Mouse (Mus musculus): ENCODE results near the gene Mcpt2.
"Not testable (repeated sequence)": the region's sequence is repeated elsewhere in the genome, so short reads cannot be mapped to it uniquely, and the experiment has no call there.

Gene Mcpt2

DNA sequence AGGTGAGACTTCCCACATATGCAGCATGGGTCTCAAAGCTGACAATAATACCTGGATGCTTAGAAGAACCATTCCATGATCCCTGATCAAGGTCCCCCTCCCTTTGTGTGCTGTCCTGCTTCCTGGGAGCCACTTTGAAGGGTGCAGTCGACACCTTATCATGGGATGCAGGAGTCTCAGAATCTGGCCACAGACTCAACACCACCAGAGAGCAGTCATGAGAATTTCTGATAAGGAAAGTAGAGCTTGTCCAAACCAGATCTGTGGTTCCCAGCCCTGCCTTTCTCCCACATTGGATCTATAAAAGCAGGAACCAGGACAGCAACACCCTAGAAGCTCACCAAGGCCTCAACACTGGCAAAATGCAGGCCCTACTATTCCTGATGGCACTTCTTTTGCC, at the start of gene Mcpt2:
TSS of gene Mcpt2 (plus strand) at position 250 of the 400 bp plus-strand sequence.
- not testable (repeated sequence) for DNase-seq

DNA sequence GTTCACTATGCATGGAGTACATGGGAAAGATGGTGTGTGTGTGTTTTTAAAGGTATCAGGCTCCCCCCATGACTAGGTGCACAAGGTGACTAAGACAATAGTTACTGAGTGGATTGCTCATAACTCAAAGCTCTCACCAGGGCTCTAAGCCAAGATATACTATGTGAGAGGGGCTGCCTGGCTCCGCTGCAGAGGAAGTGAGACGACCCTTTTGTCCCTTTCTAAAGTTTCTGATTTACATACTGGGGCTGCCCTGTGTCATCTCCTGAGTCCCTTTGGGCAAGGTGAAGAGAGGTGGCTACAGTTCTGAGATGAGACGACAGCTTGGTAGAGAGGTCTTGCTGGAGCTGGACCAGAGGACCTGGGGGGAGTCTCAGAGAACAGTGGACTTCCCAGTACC, 28.7 kb upstream of the Mcpt2 start:
- no peak for DNase-seq

DNA sequence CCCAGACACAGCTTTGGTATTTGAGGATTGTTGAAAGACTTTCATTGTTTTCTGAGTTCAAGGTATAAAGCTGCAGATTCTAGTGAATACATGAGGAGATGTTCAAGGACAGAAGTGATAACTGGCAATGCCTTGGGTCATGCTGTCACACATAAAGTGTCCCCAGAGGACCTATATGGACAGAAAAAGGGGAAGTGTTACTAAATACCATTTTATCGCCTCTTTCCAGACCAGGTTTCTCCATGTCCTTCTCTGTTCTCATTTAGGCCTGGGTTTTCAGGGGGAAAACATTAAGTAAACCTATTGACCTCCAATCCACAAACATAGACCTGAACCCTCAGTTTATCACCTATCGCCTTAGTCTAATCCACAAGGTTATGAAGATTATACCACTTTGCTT, 27.9 kb upstream of the Mcpt2 start:
- no peak for DNase-seq

DNA sequence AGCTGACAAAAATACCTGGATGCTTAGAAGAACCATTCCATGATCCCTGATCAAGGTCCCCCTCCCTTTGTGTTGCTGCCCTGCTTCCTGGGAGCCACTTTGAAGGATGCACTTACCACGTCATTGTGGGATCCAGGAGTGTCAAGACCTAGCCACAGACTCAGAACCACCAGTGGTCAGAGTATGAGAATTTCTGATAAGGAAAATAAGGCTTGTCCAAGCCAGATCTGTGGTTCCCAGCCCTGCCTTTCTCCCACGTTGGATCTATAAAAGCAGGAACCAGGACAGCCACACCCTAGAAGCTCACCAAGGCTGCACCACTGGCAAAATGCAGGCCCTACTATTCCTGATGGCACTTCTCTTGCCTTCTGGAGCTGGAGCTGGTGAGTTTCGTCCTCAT, 24.2 kb upstream of the Mcpt2 start, which contains the start of gene Mcpt1:
TSS of gene Mcpt1 (plus strand) at position 301 of the 400 bp plus-strand sequence.
- not testable (repeated sequence) for DNase-seq

DNA sequence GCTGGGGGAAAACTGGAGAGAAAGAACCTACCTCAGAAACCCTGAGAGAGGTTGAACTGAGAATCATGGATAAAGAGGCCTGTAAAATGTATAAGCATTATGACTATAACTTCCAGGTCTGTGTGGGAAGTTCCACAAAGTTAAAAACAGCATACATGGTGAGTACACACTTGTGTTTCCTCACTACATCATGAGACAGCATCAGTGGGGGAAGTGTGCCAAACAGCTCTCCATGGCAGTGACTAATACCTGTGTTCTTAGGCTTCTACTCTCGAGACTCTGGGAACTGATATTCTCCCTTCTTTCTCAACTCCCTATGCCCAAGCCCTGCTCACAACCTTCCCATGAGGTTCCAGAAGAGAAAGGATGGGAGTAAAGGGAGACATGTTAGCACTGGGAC, 22.4 kb upstream of the Mcpt2 start:
- no peak for DNase-seq

DNA sequence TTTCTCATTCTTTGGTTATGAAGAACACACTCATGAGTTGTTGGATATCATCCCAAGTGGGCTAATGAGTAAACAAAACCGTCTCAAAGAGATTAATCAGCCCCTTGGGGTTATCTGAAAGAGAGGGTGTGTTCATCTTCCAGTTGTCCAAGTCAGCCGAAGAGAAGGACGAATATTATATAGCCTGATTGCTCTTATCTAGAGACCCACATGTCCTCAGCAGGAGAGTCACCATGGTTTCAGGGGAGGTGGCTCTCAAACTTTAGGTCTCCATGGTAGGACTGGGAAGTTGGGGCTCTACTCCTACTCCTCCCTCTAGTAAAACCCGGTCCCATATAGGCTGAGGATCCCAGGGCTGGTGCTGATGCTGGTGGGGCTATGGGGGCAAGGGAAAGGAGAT, 20.5 kb upstream of the Mcpt2 start:
- DNase-seq, result not testable (repeated sequence)

DNA sequence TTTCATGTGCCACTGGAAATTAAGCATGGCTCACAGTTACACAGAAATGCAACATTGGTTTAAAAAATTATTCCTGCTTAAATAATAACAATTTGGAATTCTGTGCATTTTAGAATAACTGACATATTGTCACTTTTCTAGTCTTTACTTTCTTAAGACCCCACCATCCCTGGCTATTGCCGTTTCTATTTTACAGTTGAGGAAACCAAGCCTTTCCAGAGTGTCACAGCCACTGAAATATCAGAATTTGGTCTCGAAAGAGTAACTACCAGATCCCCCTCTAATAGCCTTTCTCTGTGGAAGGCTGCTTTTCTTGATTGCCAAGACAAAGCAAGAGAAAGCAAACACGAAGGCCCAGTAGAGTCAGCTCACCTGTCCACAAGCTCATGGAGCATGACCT, 11.4 kb upstream of the Mcpt2 start, which contains the start of gene Mcpt9:
TSS of gene Mcpt9 (minus strand) at position 101 of the 400 bp plus-strand sequence.
- DNase-seq, result not testable (repeated sequence)

DNA sequence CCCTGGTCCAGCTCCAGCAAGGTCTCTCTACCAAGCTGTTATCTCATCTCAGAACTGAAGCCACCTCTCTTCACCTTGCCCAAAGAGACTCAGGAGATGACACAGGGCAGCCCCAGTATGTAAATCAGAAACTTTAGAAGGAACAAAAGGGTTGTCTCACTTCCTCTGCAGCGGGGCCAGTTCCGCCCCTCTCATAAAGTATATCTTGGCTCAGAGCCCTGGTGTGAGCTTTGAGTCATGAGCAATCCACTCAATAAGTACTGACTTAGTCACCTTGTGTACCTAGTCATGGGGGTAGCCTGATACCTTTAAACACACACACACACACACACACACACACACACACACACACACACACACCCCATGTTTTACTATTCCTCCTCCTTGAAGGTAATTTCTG, 7.4 kb upstream of the Mcpt2 start:
- peak; percentile 11 to 38 for DNase-seq

DNA sequence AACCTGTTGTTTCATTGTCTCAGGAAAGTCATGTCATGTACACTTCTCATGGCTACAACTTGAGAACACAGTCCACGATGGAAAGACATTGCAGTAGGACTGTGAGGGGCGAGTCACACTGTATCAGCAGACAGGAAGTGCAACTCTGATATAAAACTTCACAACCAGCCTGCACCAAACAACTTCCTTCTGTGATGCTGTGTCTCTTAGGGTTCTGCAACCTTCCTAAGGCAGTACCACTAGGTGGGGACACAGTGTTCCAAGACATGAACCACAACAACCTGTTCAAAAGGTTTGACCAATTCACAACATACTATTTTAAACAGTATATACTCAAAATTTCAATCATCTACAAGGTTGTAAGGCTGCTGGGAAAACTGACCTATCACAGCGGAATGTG, 13.6 kb downstream of the Mcpt2 start:
- DNase-seq, result no peak

DNA sequence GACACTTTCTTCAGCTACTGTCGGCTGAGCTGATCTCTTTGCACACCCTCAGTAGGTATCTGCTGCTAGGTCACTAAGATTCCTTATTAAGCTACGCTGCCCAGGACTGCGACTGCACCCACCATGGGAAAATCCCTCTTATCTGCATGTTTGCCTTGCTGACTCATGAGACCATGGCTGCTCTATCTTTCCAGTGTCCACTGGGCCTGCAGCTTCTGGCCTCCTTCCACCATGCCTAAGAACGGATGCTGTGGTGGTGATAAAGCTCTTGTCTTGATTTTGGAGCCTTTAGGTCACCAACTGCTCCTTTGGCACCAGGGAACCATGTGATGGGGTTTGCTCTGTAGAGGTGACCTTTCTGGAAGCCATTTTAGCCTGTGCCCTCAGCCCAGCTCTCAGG, 15.9 kb downstream of the Mcpt2 start:
- no peak for DNase-seq

DNA sequence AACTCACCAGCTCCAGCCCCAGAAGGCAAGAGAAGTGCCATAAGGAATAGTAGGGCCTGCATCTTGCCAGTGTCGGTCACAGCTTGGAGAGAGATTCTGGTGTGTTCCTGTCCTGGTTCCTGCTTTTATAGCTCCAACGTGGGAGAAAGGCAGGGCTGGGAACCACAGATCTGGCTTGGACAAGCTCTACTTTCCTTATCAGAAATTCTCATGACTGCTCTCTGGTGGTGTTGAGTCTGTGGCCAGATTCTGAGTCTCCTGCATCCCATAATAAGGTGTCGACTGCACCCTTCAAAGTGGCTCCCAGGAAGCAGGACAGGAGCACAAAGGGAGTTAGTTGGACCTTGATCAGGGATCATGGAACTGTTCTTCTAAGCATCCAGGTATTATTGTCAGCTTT, 20.4 kb downstream of the Mcpt2 start, which contains the start of gene Mcpt4:
TSS of gene Mcpt4 (minus strand) at position 101 of the 400 bp plus-strand sequence.
- DNase-seq, result not testable (repeated sequence)

DNA sequence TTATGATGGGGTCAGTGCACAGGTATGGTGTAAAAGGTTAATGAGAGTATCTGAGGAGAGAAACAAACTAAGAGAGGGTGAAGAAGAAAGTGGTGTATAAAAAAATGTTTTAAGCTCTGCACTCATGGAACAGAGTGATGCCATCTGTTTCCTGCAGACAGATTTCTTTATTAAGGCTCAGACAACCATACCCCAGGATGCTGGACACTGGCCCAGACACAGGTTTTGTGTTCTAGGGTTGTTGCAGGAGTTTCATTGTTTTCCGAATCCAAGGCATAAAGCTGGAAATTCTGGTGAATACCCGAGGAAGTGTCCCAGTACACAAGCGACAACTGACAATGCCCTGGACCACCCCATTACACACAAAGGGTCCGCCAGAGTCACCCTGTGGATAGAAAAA, 40.2 kb downstream of the Mcpt2 start:
- no peak for DNase-seq

DNA sequence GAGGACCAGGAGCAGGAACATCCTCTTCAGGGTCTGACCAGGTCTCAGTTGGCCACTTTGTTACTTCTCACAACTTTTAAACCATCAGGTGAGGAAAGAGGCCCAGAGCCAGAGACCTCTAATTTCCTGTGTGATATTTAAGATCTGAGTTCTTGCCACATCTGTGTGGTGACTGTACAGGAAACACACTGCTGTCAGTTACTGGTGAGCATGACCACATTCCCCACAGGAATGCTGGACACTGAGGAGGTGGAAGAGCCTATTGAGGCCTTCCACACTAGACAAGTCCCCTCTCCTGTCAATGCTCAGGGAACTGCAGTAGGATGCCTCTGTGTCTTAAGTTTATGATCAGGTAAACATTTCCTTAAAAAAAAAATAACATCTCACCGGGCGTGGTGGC, 43.3 kb downstream of the Mcpt2 start, which contains the start of gene Mcpt8:
TSS of gene Mcpt8 (minus strand) at position 107 of the 400 bp plus-strand sequence.
- DNase-seq, result no peak

DNA sequence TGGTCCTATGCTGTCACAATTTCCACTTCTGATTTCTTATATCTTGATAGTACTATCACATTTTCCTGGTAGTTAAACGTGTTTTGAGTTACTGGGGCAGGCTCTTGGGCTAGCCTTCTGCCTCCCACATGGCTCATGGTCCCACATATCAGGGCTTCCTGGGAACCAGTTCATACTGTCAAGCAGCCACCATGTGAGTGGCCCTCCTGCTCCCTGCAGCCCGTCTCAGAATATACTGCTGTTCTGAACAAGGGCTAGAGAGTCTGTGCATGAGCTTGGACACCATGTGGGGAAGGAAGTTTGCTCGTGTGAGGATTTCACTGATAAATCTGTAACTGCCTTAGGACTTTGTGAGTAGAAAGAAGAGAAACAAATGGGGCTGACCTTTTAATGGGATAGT, 44.9 kb downstream of the Mcpt2 start:
- no peak for DNase-seq

DNA sequence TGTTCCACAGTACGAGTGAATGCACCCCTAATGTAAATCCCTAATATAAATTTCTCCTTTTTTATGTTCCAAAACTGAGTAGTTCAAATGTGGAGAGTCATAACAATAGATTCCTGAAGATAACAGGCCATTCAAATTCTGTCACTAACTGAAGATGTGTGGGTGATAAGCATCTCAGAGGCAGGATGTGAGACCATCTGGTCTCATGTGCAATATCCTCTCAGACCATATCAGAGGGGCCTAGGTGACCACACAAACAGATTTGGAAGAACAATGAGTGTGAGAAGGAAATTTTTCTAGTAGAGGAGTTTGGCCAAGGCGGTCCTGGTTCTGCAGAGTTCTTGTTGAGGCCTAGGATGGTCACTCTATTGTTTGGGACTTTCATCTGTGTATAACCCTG, 51.5 kb downstream of the Mcpt2 start:
- DNase-seq, result no peak

All from lung, adult 18-20 months (tissue).